Mouse (Mus musculus) kidney, postnatal 4 days (tissue): ENCODE data around the gene Rnf130.
A peak's percentile ranks its signal among the peaks of the same experiment; 100 is the strongest.

Source experiments
- DNase-seq, 2 experiments: peaks; one replicate each; pipeline ENCODE4 v3.0.0; 2021; ENCODE audit warnings: mixed read lengths in 2 of 2

Gene Rnf130

DNA sequence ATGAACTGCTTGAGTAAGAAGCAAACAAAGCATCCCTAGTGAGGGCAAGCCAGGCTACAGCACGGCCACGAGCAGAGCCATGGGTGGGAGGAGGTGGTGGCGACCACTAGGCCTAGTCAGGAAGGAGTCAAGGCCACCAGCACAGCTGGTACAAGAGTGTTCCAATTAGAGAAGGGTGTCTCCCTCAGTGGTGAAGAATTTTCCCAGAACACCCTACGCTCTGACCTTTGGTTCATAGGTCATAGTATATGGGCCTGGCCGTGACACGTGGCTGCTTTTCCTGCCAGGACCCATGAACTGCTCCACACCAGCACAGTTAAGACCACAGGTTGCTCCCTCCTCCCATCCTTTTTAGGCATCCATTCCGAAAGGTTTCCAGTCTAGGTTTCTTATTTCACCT is 114.4 kb downstream of the Rnf130 start:
- no peak for DNase-seq

DNA sequence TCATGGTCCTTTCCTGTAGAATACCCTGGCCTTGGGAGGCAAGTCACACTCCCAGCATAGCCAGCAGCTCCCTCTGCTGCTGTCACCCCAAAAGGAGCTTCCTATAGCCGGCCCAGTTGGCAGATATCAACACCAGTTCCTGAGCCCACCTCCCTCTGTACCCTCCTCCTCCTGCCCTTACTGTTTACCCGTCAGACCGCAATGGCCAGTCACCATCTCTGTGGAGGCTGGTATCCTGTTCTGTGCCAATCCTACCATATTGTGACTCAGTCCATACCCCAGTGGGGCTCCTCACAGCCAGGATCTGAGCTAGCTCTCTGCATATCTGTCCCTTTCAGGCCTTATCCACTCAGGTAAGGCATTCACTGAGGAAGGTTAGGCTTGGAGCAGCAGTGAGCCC is 120.4 kb downstream of the Rnf130 start:
- DNase-seq: no peak

DNA sequence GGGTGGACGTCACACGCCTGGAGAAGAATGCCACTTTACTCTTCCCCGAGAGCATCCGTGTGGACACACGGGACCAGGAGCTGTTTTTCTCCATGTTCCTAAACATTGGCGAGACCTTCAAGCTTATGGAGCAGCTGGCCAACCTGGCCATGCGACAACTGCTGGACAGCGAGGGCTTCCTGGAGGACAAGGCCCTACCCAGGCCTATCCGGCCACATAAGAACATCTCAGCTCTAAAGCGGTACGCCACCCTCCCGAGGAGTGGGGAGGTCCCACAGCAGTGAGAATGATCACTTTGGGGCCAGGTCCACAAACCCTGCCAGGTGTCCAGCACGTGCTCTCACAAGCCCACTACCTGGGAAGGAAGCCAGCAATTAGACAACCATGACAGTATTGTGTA is 121.0 kb downstream of the Rnf130 start:
- no peak for DNase-seq

DNA sequence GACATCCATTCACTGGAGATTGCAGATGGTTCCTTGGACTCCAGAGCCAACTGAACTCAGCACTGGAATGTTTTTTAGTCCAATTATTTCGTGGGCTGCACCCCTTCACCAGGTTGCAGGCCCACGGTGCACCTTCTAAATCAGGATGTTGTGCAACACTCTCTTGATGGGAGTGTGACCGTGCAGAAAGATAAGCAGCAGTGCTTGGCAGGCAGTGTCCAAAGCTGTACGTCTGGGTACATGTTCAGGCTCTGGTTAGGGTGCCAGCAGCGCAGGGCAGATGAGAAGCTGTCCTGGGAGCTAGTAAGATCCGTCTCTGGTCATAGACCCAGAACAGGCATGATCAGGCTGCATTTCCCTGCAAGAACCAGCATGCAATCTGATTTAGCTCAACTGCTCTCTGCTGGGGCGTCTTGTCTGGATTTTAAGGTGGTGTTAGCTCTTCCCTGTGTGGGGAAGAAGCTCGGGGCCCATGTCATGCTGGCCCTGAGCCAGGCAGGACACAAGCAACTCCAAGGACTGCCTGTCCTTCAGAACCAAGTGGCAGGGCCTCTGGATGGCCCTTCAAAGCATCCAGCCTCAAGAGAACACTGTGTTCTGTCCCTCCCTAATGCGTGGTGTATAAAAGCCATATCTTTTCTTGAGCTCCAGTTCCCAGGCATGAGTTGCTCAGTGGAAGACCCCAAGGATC is 122.3 kb downstream of the Rnf130 start:
- DNase-seq: no peak

DNA sequence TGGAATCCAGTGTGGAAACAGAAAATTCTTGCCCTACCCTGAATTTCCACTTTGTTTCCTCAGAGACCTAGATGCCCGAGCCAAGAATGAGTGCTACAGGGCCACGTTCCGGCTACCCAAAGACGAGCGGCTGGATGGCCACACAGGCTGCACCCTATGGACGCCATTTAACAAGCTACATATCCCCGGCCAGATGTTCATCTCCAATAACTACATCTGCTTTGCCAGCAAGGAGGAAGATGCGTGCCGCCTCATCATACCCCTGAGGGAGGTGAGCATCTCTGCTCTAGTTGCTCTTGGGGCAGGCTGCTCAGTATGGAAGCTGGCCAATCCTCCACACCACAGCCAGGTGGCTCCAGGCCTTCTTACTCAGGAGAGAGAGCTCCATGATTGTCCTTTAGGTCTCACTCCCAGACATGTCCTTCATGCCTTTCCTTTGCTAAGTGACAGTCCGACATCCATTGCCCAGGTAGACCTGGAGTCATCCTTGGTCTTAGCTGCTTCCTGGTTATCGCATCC is 122.9 kb downstream of the Rnf130 start:
- no peak for DNase-seq

DNA sequence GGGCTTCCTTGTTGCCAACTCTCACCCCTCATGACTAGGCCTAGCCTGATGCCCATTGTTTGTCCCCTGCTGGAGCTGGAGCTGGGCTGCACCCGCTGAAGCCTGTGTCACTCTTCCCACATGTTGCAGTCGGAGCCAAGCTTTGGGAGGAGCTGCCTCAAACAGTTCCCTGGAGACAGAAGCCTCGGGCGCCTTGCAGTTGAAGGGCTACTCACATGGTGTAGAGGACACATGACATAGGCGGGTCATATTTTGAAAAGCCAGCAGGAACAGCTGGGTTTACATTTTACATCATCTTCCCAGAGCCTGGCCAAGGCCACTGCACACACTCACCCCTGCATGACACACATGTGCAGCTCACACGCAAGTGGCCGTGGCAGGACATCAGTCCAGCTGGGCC is 124.1 kb downstream of the Rnf130 start:
- DNase-seq: no peak

DNA sequence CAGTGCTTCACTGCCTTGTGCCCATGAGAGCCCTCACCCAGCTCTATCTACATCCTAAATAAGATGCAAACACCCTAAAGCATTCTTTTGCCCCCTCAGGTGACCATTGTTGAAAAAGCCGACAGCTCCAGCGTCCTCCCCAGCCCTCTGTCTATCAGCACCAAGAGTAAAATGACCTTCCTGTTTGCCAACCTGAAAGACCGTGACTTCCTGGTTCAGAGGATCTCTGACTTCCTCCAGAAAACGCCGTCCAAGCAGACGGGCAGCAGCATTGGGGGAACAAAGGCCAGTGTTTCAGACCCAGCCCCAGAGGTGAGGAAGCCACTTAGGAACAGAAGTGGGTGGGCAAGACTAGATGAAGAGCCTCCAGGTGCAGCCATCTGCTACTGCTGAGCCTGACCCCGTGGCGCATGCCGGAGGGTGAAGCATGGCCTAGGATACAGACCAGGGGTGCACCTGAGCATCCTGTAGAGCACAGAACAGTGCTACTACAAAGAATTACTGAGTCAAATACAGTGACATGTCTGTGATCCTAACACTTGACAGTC is 124.5 kb downstream of the Rnf130 start:
- no peak for DNase-seq

DNA sequence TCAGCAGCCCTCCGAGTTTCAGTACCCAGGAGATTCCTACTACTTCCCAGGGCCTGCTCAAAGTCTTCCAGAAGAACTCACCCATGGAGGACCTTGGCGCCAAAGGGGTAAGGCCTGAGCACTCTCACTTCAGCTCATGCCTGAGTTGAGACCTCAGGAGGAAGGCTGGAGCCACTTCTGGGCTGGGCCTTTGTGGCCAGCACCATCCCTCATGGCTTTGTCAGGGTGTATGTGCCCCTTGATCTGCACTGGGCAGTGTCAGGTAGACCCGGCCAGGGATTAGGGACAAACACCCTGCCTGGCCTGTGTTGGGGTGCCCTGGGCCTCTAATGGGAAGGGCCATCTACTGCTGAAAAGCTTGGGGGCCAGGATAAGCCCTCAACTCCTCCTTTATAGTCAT is 126.2 kb downstream of the Rnf130 start:
- no peak for DNase-seq

DNA sequence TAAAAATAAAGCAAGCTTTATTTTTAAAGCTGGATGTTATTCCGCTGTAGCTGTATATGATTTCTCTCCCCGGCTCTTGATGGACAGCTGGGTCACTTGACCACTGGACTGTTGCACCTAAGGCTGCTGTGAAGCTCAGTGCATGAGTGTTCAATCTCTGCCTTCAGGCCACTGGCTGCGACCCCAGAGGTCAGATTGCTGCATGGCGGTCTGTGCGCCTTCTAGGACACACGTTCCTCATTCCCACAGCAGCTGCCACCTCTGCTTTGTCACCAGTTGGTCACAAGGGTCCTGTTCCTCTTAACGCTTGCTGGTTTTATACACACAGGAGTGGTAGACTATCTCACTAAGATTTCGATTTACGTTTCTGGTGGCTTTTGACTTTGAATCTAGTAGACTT is 129.0 kb downstream of the Rnf130 start:
- peak in 1 of 2 experiments; percentile 34 for DNase-seq
